Mouse (Mus musculus) C2C12 (cell line): Measurements from ENCODE around the gene Atxn1.

Experiments used
- CEBPB ChIP-seq: IDR thresholded peaks from one replicate; pipeline ENCODE4 v1.6.1; 2011; ENCODE audit warnings: low read depth, mild to moderate bottlenecking, control low read depth, moderate library complexity
- CTCF ChIP-seq: IDR thresholded peaks from one replicate; pipeline ENCODE4 v1.5.1; 2011; ENCODE audit not compliant: control insufficient read depth, insufficient read depth, insufficient read length
- MAX ChIP-seq: IDR thresholded peaks from one replicate; pipeline ENCODE4 v1.6.1; 2011; ENCODE audit warnings: mild to moderate bottlenecking, control low read depth
- MYOG ChIP-seq: IDR thresholded peaks from one replicate; pipeline ENCODE4 v1.6.1; 2011; ENCODE audit not compliant: control insufficient read depth, insufficient read length; ENCODE audit errors: extremely low read depth
- USF1 ChIP-seq: IDR thresholded peaks from one replicate; pipeline ENCODE4 v1.6.1; 2011; ENCODE audit warnings: low read depth, mild to moderate bottlenecking, control low read depth, moderate library complexity

DNA sequence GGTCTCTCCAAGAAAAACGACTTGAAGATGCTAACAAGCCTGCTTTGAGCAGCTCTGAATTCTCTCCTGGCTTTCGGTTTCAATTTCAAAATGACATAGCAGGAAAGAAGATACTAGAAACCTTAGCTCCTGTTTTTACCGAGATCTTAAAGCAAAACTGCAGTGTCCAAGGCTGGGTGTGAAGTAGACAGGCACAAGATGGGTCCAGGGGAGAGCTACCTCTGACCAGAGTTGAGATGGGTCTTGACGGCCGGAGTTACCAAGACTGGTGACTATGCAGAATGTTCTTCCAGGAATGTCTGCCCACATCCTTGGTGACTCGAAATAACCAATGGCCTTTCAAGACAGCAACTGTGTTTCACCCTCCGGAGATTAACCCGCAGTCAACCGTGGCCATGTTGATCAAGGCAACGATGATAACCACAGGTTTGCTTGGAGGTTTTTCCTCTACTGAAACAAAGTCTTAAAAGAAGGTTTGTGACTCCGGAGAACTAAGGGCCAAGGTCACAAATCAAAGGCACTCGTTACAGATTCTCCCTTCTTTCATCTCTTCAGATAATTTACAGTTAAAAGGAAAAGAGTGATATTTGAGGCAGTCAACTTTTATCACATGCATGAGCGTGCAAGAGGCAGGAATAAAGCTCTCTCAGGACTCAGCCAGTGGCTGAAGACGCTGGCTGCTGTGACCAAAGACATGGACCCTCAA lies 92.6 kb downstream of the Atxn1 start:
- TF ChIP-seq CTCF = no peak
- no peak for TF ChIP-seq MAX
- TF ChIP-seq CEBPB = no peak
- no peak for TF ChIP-seq MYOG
- no peak for TF ChIP-seq USF1
